Mouse (Mus musculus) adrenal gland, adult 2 months (tissue): ENCODE measurements around the gene Sh3bp1. TPM values are rescaled to one million over a fixed set of nuclear protein-coding genes. Genes with fewer than 3 reads are reported as not detected.
A peak's percentile ranks its signal among the peaks of the same experiment; 100 is the strongest.
"Not testable (repeated sequence)": the region's sequence is repeated elsewhere in the genome, so short reads cannot be mapped to it uniquely, and the experiment has no call there.

Experiments used
- DNase-seq: peaks from one replicate; pipeline ENCODE4 v3.0.0; 2021
- polyA plus RNA-seq: library from polyadenylated mRNA; depleted of rRNA; stranded (reverse); fragments of >200 nt; gene quantifications from 2 replicates; pipeline ENCODE4 v1.2.3, GENCODE M21; 2012
- total RNA-seq, 2 experiments: library from RNA; stranded (reverse); gene quantifications; 2 replicates each; pipeline ENCODE4 v1.2.3; 2021

Gene Sh3bp1
- total and polyA plus RNA-seq, 3 experiments, result 4.6 to 54.1 (median 11.0) TPM

DNA sequence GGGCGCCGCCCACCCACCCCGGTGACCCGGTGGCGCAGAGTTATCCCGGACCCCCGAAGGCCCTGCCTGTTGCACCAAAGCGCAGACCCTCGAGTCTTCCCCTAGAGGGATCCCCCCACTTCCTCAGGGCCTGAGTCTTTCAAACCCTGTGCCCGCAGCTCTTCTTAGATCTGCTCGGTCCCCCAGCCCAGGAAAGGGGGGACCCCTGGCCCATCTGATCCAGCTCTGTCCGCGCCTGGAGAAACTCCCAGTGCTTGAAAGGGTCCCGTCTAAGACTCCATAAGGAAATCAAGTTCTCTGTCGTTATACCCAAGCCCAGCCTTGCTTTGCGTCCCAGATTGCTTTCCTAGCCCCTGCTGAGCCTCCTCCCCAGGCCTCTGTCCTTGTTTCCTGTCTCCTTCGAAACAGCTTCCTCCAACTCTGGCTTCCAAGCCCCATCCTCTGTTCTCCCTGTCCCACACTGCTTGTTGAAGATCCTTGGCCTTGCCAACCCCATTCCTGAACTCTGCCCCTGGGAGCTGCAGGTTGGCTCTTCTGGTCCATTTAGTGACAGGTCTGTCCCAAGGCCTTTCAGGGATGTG is 21.7 kb upstream of the Sh3bp1 start:
- DNase-seq, result peak; percentile 43

- not testable (repeated sequence) for DNase-seq
Observed at GRCm38 (mm10) chr15:78878792-78879516, 20.6 kb upstream of the Sh3bp1 start.

- no peak for DNase-seq
Observed at GRCm38 (mm10) chr15:78880432-78880831, 19.1 kb upstream of the Sh3bp1 start.

DNA sequence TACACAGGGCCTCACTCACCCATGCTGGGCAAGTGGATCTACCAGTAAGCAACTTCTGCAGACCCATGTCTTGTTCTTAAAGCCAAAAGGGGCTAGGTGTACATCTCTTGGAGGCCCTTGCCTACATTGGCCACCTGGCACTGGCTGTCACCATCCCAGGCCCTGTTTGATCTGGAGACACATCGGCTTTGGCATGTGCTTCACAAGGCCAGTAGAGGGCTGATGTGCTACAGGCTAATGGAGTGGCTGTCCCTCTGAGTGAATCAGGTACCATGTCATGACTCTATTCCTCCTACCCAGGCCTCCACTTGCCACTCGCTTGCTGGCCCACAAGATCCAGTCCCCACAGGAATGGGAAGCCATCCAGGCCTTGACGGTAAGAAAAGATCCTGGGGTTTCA is 17.7 kb upstream of the Sh3bp1 start:
- no peak for DNase-seq

DNA sequence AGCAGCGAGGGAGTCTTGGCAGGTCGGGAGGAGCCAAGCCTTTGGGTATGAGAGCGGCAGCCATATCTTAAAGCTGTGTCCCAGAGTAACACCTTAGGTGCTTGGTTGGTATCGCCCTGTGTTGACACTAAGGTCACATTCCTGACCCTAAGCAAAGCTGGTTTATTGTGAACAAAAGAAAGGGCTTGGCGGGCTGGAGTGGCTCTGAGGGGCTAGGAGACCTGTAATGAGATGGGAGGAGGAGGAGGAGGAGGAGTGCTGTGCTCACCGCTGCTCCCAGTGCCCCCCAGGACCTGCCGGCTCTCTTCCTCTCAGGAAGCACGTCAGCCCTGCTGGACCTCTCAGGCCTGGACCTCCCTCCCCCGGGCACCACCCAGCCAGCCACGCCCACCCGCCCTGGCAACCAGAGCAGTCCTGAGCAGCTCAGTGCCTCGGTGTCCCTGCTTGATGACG is 10.1 kb upstream of the Sh3bp1 start:
- DNase-seq, result no peak

DNA sequence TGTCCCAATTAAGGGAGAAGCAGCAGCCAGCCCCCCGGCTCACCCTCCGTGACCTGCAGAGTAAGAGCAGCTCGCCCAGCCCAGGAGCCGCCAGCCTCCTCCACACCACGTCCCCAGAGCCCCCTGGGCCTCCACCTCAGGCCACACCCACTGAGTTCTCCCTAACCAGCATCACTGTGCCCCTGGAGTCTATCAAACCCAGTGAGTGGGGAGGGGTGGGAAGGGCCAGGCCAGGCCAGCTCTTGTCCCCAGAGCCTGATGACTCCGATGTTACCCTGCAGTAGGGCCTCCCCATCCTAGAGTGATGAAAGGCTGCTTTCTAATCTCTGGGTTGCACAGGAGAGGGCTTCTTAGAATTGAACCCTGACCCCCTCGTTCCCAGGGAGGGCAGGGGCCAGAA is 7.1 kb upstream of the Sh3bp1 start:
- DNase-seq, result no peak

DNA sequence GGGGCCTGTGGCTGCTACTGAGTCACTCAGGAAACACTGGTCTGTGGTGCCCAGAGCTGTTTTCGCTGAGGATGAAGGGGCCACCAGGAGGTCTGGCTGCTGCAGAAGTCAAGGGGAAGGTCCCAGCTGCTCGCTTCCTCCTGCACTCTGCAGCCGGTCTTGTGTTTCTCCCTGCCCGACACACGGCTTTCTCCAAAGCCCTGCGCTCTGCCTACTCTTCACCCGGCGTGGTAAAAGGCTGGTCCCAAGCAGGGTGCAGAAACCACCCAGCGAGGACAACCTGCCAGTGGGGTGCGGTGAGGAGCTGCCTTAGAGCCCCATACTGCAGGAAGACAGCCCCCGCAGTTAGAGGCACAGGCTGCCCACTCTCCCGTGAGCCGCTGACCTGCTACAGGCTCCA is 4.8 kb upstream of the Sh3bp1 start:
- DNase-seq, result no peak

DNA sequence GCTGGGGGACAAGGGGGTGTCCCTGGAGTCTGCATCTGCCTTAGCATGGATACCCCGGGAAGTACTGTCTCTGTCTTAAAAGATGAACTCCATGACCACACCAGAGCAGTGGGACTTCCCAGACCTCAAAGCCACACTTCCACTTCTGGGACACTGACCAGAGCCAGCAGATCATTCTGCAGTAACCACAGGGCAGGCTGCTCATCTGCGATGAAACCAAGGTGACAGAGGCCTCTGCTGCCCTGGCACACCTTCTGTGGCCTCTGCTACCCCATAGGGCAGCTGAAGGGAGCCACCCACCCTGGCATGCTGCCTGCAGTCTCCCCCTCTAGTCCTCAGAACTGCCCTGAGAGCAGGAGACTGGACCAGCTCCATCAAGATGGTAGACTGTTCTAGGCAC is 3.8 kb upstream of the Sh3bp1 start:
- no peak for DNase-seq

DNA sequence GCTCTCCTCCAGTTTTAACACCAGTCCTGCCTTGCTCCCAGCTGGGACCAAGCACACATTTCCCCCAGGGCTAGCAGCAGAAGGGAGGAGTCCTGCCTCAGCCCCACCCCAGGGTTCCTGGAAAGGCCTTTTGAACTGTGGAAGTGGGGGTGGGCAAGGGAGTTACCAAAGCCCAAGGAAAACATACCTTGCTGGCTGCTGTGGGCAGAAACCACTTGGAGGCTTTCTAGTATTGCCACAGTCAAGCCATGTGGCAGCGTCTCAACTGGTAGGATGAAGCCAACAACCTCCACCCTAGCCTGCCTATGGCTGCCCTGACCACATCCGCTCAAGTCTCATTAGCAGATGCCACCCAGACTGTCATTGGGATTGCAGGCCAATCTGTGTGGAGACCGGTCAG is 3.4 kb upstream of the Sh3bp1 start:
- no peak for DNase-seq

DNA sequence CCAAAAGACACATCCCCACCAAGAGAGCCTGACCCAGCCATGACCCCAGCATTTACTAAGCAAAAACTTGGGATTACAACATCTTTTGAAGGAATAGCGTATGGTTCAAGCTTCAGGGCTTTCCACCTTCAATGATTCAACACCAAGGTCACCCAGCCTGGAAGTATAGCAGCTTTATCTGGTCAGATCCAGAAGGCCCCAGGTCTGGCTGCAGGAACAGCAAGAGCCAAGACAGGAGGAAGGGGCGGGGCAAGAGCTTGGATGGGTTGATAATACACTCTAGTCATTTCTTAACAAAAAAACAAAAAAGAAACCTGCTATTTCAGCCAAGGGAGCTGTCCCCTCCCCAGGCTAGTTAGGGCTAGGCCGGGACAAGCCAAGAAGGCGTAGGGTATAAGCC is 2.1 kb upstream of the Sh3bp1 start:
- DNase-seq, result no peak

DNA sequence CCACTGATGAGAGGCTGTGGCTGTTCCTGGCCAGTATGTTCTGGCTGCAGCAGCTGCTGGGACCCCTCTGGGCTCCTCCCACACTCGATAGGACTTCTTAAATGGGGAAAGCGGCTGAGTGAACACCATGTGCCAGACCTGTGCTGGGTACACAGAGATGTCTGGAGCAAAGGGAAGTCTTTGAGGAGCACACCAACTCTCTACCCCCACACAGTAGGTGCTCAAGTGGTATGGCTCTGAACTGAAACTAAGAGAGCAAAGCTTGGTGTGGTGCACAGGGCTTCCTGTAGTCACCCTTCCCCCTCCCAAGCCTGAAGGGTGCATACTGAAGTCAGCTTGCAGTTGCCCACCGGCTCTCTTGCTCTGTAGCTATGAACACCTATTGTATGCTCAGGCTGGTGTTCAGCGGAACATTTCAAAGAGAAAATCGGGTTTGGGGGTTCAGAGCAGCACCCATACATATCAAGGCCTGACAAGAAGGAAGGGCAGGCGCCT is 1.0 kb upstream of the Sh3bp1 start:
- no peak for DNase-seq

- no peak for DNase-seq
Observed at GRCm38 (mm10) chr15:78899409-78899739, 194 bp upstream of the Sh3bp1 start, which contains the start of gene Gm49510. Gene Gm49510 (plus strand): TSS chr15:78899667.

- DNase-seq, result no peak
Observed at GRCm38 (mm10) chr15:78900585-78901421, 1.2 kb downstream of the Sh3bp1 start.

DNA sequence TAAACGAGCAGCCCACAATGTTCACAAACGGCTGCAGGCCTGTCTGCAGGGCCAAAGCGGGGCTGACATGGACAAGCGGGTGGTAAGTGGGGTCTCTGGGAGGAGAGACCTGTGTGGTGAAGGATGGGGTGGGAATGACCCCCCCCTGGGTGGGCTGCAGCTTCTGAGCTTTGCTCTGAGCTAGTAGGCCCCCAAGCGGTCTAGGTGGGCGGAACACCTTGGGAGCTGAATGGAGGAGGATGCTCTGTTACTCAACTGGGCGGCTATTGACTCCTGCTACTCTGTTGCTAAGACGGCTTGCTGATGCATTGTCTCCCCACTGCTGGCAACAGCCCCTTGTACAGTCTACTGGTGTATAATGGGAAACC is 1.8 kb downstream of the Sh3bp1 start:
- DNase-seq, result no peak

DNA sequence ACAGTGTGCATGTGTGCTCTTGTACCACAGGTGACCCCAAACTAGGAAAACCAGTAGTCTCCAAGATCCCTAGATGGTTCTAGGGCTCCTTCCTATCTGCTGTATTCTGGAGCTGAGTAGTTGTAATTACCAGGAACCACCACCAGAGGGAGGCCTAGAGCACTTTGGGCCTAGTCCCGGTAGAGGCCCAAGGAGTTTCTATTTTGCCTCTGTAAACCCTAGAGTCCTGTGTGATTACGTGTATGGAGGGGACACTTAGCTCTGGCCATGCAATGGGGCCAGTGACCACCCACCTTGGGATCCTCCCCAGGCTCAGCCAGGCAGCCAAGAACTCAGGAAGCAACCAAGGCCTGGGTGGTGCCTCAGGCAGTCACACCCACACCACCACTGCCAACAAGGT is 3.7 kb downstream of the Sh3bp1 start:
- peak; percentile 83 for DNase-seq

- no peak for DNase-seq
Observed at GRCm38 (mm10) chr15:78908399-78908798, 8.8 kb downstream of the Sh3bp1 start.

DNA sequence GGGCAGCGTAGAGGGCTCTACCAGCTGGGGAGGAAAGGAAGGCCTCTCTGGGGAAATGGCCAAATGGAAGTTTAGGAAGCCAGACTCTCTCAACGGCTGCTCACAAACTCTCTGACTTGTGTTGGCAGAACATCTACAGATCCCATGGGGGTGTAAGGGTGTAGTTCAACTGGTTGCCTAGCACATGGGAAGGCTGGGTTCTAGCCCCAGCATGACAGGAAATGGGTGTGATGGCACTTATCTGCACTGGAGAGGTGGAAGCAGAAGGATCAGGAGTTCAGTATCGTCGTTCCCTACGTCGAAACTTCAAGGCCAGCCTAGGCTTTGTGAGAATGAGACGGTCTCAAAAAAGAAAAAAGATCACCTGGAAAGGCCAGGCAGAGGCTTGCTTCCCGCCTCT is 9.4 kb downstream of the Sh3bp1 start:
- DNase-seq, result no peak

- no peak for DNase-seq
Observed at GRCm38 (mm10) chr15:78912040-78912439, 12.5 kb downstream of the Sh3bp1 start.

- DNase-seq, result peak; percentile 96
Observed at GRCm38 (mm10) chr15:78913632-78914090, 14.1 kb downstream of the Sh3bp1 start, which contains the start of gene Pdxp. Gene Pdxp (plus strand): TSS chr15:78913919.

DNA sequence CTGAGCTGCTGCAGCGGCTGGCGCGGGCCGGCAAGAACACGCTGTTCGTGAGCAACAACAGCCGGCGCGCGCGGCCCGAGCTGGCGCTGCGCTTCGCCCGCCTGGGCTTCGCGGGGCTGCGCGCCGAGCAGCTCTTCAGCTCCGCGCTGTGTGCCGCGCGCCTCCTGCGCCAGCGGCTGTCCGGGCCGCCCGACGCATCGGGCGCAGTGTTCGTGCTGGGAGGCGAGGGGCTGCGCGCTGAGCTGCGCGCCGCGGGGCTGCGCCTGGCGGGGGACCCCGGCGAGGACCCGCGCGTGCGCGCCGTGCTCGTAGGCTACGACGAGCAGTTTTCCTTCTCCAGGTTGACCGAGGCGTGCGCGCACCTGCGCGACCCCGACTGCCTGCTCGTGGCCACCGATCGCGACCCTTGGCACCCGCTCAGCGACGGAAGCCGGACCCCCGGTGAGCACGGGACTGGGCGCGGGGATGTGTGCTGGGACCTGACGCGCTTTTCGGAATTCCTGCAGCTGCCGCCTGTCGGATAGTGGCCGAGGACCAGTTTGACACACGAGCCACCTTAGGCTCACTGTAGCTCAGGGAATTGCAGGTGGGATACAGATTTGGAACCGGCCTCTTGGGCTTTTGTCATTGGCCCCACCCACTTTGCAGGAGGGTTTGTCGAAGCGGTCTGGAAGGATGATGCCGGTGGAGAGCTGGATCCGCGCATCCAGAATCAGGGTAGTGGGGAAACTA is 14.7 kb downstream of the Sh3bp1 start:
- no peak for DNase-seq

GRCm38 (mm10) chr15:78914823-78915659 is 15.5 kb downstream of the Sh3bp1 start:
- DNase-seq, result no peak
